Mouse (Mus musculus): Measurements from ENCODE around the gene Prm3. TPM values are rescaled to one million over a fixed set of nuclear protein-coding genes. Genes with fewer than 3 reads are reported as not detected.
A peak's percentile ranks its signal among the peaks of the same experiment; 100 is the strongest.

Gene Prm3
- polyA plus RNA-seq, 1 experiment = not detected

DNA sequence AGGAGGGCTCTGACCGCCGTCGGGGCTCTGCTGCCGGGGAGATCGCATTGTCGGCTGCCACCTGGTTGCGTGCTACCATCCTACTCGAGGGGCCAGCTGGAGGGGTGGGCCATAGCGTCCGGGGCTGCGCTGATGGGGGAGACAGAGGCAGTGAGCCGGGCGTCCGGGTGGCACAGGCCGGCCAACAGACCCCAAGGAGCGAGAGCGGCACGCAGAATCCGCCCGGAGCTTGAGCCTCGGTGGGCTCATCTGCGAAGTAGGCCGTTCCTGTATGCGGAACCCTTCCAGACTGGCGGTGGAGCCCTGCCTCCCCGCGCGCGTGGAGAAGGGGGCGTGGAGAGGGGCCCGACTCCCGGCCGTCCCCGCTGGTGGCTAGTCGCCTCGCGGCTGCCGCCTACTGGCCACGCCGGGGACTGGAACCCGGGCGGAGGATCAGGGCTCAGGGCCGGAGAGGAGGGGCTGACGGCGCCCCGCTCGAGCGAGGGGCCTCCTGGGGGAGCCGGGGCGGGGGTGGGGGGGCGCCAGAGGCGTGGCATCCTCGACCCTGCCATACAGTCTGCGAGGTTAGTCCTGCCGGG lies 5.8 kb downstream of the Prm3 start:
- DNase-seq = peak; percentile 99
- WGBS = 1% methylated on average over 52 of the region's 55 CpGs

DNA sequence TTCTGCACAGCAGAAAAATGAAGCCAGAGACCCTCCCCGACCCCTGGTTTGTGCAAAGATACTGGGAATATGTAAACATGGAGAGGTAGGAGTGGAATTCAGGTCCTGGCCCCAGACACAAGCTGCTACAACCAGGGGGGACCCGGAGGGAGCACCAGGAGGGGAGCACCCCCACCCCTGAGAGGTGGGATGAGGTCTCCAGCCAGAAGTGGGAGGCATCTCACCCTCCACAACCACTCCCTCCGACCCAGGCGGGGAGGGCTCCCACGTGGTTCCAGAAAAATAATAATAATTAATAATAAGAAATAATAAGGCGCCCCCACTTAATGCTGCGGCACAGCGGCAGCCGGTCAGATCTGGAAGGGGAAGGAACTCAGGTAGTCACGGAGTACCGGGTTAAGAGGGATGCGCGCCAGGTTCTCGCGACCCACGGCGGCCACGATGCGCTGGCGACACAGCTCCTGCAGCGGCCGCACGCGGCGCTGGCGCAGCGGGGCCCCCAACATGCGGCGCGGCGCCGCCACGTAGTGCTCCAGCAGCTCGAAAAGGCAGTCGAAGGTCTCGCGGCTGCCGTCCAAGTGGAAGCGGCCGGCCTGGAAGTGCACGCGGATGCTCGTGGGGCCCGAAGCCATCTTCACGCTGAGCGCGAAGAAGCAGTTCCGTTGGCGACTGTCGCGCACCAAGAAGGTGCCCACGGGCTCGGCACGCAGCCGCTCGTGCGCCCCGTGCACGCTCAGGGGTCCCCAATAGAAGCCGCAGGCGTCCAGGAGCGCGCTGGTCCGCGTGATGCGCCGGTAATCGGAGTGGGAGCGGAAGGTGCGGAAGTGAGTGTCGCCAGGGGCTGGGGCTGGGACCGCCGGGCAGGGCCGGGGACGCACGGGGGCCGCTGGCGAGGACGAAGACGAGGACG lies 6.6 kb downstream of the Prm3 start:
- Histone ChIP-seq H3K27ac (ENCODE audit: control insufficient read depth, insufficient read depth, low read length) (peak overlapping the region; percentile 63), H3K4me1 (replicated peaks; ENCODE audit: control insufficient read depth, insufficient read depth, low read length) (peaks cover 53% of the 10 kb centered on the region), H3K4me3 (ENCODE audit: control insufficient read depth, insufficient read depth, low read length) (peak overlapping the region; percentile 69), H3K27me3 (ENCODE audit: control insufficient read depth, insufficient read depth, low read length) (no peaks in the 10 kb centered on the region), H3K36me3 (ENCODE audit: control insufficient read depth, insufficient read depth, low read length) (peaks cover 25% of the 10 kb centered on the region)
- no peak for TF ChIP-seq CTCF (IDR thresholded peaks at IDR 0.05; ENCODE audit: borderline replicate concordance, control insufficient read depth, extremely low read depth, insufficient read depth, low read length, poor library complexity)
- TF ChIP-seq POLR2A (IDR thresholded peaks at IDR 0.05; ENCODE audit: control insufficient read depth, extremely low read depth, insufficient read depth, low read length, poor library complexity) = no peak
- peak; percentile 54 for DNase-seq
- 1% methylated on average over 81 of the region's 81 CpGs for WGBS

More for the DNA sequence above, 5.8 kb downstream of the Prm3 start:
- TF ChIP-seq POLR2A (IDR thresholded peaks at IDR 0.05; ENCODE audit: control insufficient read depth, extremely low read depth, insufficient read depth, low read length, poor library complexity) (no peak; the same call in 1 of the 2 replicates), CTCF (IDR thresholded peaks at IDR 0.05; ENCODE audit: borderline replicate concordance, control insufficient read depth, extremely low read depth, insufficient read depth, low read length, poor library complexity) (peak; percentile 90)
- Histone ChIP-seq H3K36me3 (ENCODE audit: control insufficient read depth, insufficient read depth, low read length) (peaks cover 25% of the 10 kb centered on the region), H3K4me1 (replicated peaks; ENCODE audit: control insufficient read depth, insufficient read depth, low read length) (peaks cover 58% of the 10 kb centered on the region), H3K27me3 (ENCODE audit: control insufficient read depth, insufficient read depth, low read length) (no peaks in the 10 kb centered on the region), H3K27ac (ENCODE audit: control insufficient read depth, insufficient read depth, low read length) (peak overlapping the region; percentile 63), H3K4me3 (ENCODE audit: control insufficient read depth, insufficient read depth, low read length) (peak overlapping the region; percentile 77)

DNA sequence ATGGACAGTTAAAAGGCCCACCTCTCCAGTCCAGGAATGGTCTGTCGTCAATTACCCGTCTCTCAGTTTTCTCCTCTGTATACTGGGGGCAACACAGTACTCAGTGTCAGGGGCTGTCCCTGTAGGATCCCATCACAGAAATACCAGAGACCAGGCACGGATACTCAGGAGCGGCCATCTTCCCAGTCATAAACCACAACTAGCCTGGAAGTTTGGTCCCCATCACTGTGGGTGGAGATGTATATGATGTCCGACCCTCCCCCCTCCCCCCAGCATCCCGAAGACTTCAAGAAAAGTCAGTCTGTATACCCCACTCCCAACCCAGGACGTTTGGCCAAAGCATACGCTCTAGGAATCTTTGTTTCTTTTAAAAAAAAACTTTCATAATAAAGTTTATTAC lies 7.3 kb downstream of the Prm3 start:
- H3K27me3 ChIP-seq (ENCODE audit: control insufficient read depth, insufficient read depth, low read length) = no peaks in the 10 kb centered on the region
- DNase-seq = no peak
- WGBS = 36% methylated on average over 8 of the region's 8 CpGs
- H3K4me1 ChIP-seq (replicated peaks; ENCODE audit: control insufficient read depth, insufficient read depth, low read length) = peaks cover 46% of the 10 kb centered on the region
- H3K4me3 ChIP-seq (ENCODE audit: control insufficient read depth, insufficient read depth, low read length) = peak overlapping the region; percentile 69
- H3K36me3 ChIP-seq (ENCODE audit: control insufficient read depth, insufficient read depth, low read length) = peaks cover 25% of the 10 kb centered on the region
- H3K27ac ChIP-seq (ENCODE audit: control insufficient read depth, insufficient read depth, low read length) = peak overlapping the region; percentile 68
- TF ChIP-seq CTCF (IDR thresholded peaks at IDR 0.05; ENCODE audit: borderline replicate concordance, control insufficient read depth, extremely low read depth, insufficient read depth, low read length, poor library complexity) (no peak), POLR2A (IDR thresholded peaks at IDR 0.05; ENCODE audit: control insufficient read depth, extremely low read depth, insufficient read depth, low read length, poor library complexity) (no peak)

DNA sequence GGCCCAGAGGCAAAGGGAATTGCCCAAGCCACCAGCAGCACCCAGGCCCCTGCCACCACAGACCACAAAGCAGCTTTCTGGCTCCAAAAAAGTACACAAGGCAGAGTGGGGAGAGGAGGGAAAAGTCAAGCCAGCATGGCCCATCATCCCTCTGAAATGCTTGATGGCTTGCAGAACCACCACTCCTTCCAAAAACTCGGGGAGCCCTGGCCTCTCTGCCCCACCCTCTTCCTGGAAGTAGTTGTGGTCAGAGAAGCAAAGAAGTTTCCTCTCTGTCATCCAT lies 7.6 kb downstream of the Prm3 start:
- Histone ChIP-seq H3K27ac (ENCODE audit: control insufficient read depth, insufficient read depth, low read length) (peak overlapping the region; percentile 68), H3K4me1 (replicated peaks; ENCODE audit: control insufficient read depth, insufficient read depth, low read length) (peaks cover 43% of the 10 kb centered on the region), H3K4me3 (ENCODE audit: control insufficient read depth, insufficient read depth, low read length) (peak overlapping the region; percentile 69), H3K36me3 (ENCODE audit: control insufficient read depth, insufficient read depth, low read length) (peaks cover 25% of the 10 kb centered on the region), H3K27me3 (ENCODE audit: control insufficient read depth, insufficient read depth, low read length) (no peaks in the 10 kb centered on the region)
- TF ChIP-seq CTCF (IDR thresholded peaks at IDR 0.05; ENCODE audit: borderline replicate concordance, control insufficient read depth, extremely low read depth, insufficient read depth, low read length, poor library complexity) (no peak), POLR2A (IDR thresholded peaks at IDR 0.05; ENCODE audit: control insufficient read depth, extremely low read depth, insufficient read depth, low read length, poor library complexity) (no peak)
- DNase-seq = no peak
- WGBS = 0% methylated on average over 1 of the region's 1 CpGs

DNA sequence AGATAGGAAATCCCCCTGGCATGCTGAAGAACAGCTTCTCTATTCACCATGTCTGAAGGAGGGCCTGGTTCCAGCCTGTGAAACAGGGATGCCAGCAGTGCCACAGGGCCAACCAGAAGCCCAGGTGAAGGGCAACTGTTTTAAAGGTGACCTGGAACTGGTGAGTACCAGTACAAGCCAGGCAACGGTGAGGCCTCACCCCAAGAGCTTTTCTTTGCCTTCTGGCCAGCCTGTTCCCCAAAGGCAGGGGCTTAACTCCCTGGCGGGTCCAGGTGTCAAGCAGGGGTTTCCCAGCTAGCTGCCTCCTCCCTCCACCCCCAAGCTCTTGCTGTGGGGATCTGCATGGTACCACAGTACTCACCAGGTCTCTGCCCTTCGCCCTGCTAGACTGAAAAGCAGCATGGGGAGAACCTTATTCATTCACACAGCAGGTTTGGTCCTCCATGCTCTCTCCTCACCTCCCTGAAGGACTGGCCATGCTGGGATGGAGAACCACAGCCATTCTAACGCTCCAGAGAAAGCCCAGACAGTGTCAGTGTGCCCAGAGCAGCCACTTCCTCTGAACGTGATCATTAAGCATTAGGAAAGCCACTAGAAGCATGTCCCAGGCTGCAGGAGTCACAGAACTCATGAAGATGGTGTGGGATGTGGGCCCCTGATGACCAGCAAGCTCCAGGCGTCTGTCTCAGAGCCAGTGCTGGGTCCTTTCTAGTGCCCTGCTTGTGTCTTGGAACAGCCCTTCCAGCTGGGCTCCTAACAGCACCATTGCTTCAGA lies 8.2 kb downstream of the Prm3 start:
- peaks cover 45% of the 10 kb centered on the region for H3K4me1 ChIP-seq (replicated peaks; ENCODE audit: control insufficient read depth, insufficient read depth, low read length)
- 19% methylated on average over 6 of the region's 6 CpGs for WGBS

DNA sequence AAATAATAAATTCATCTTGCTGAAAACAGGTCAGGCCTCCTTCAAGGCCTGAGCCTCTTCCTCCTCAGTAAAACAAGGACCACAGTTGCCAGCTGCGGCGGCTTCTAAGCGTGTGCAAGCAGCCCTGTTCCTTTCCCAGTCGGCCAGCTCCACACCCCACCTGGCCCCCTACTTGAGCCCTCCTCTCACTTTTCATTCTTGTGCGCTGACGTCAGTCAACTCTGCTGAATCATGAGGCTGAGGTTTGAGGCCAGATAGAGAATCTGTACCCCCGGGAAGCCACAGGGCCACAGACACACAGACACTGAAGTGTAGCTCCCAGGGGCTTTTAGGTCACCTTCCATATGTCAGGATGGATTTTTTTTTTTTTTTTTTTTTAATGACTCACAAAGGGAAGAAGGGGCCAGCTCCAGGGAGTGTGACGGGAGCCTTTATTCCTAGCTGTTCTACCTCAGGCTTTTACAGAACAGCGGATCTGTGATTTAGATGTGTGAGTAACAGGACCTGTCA lies 8.8 kb downstream of the Prm3 start:
- WGBS = 17% methylated on average over 9 of the region's 9 CpGs
- TF ChIP-seq POLR2A (IDR thresholded peaks at IDR 0.05; ENCODE audit: control insufficient read depth, extremely low read depth, insufficient read depth, low read length, poor library complexity) (no peak), CTCF (IDR thresholded peaks at IDR 0.05; ENCODE audit: borderline replicate concordance, control insufficient read depth, extremely low read depth, insufficient read depth, low read length, poor library complexity) (no peak)
- Histone ChIP-seq H3K36me3 (ENCODE audit: control insufficient read depth, insufficient read depth, low read length) (peaks cover 25% of the 10 kb centered on the region), H3K4me3 (ENCODE audit: control insufficient read depth, insufficient read depth, low read length) (peak overlapping the region; percentile 69), H3K27ac (ENCODE audit: control insufficient read depth, insufficient read depth, low read length) (peak overlapping the region; percentile 68), H3K27me3 (ENCODE audit: control insufficient read depth, insufficient read depth, low read length) (no peaks in the 10 kb centered on the region), H3K4me1 (replicated peaks; ENCODE audit: control insufficient read depth, insufficient read depth, low read length) (peaks cover 40% of the 10 kb centered on the region)
- peak; percentile 61 for DNase-seq

More for the DNA sequence above, 8.2 kb downstream of the Prm3 start:
- Histone ChIP-seq H3K27me3 (ENCODE audit: control insufficient read depth, insufficient read depth, low read length) (no peaks in the 10 kb centered on the region), H3K4me3 (ENCODE audit: control insufficient read depth, insufficient read depth, low read length) (peak overlapping the region; percentile 69), H3K27ac (ENCODE audit: control insufficient read depth, insufficient read depth, low read length) (peak overlapping the region; percentile 68), H3K36me3 (ENCODE audit: control insufficient read depth, insufficient read depth, low read length) (peaks cover 25% of the 10 kb centered on the region)
- no peak for DNase-seq
- TF ChIP-seq POLR2A (IDR thresholded peaks at IDR 0.05; ENCODE audit: control insufficient read depth, extremely low read depth, insufficient read depth, low read length, poor library complexity) = no peak
- no peak for TF ChIP-seq CTCF (IDR thresholded peaks at IDR 0.05; ENCODE audit: borderline replicate concordance, control insufficient read depth, extremely low read depth, insufficient read depth, low read length, poor library complexity)

All from thymus, adult 2 months (tissue).